Mouse (Mus musculus) CH12.LX (cell line): ENCODE measurements at regions not wholly inside any gene's neighbourhood (a gene's known extent, or its start where the extent isn't known, plus 50 kb on each side); places are given as distances from the start of the nearest gene placed in this dataset.
A peak's percentile ranks its signal among the peaks of the same experiment; 100 is the strongest.

ENCODE experiments used
- DNase-seq: peaks from one replicate; pipeline ENCODE4 v3.0.0-alpha.2; 2013; ENCODE audit errors: extremely low read depth
- H3K27ac ChIP-seq: 2 replicates; pipeline ENCODE4 v1.5.1; 2012; ENCODE audit warnings: low read depth, mild to moderate bottlenecking, control low read depth, moderate library complexity; ENCODE audit not compliant: insufficient read depth
- H3K27me3 ChIP-seq: replicated peaks from 2 replicates; pipeline ENCODE3; 2012; ENCODE audit warnings: inconsistent platforms
- H3K36me3 ChIP-seq, 2 experiments: replicated peaks in 1 of 2; 2 replicates each; pipeline versions ENCODE3 to v1.6.1; 2012; ENCODE audit warnings: inconsistent platforms in 1 of 2, low read length in 1 of 2, mild to moderate bottlenecking in 1 of 2, mixed read lengths in 1 of 2, moderate library complexity in 1 of 2; ENCODE audit not compliant: control insufficient read depth in 1 of 2, insufficient read depth in 1 of 2
- H3K4me1 ChIP-seq, 2 experiments: 2 replicates each; pipeline ENCODE4 v1.6.1; 2012; ENCODE audit warnings: inconsistent platforms in 1 of 2, moderate library complexity in 1 of 2; ENCODE audit not compliant: insufficient read depth in 2 of 2, control insufficient read depth in 1 of 2
- H3K4me2 ChIP-seq: 2 replicates; pipeline ENCODE4 v1.6.1; 2012; ENCODE audit warnings: low read depth, mild to moderate bottlenecking, control low read depth; ENCODE audit not compliant: poor library complexity, insufficient read depth, severe bottlenecking
- H3K4me3 ChIP-seq, 3 experiments: fragments of 150-350 bp in 1 of 3; sonication (generic) in 1 of 3; replicated peaks in 1 of 3; 2 replicates each; pipeline versions ENCODE3 to v1.5.1; 2011 to 2012; ENCODE audit warnings: low read depth in 2 of 3, low read length in 2 of 3, mild to moderate bottlenecking in 2 of 3, moderate library complexity in 2 of 3, control low read depth in 1 of 3, improper control_type of control experiment in 1 of 3, inconsistent platforms in 1 of 3, mixed read lengths in 1 of 3; ENCODE audit not compliant: poor library complexity in 1 of 3
- H3K79me2 ChIP-seq: replicated peaks from 2 replicates; pipeline ENCODE4 v1.6.1; 2012; ENCODE audit warnings: mild to moderate bottlenecking, moderate library complexity; ENCODE audit not compliant: control insufficient read depth, poor library complexity, insufficient read depth, severe bottlenecking; ENCODE audit errors: extremely low read depth
- H3K9ac ChIP-seq: 2 replicates; pipeline ENCODE4 v1.6.1; 2012; ENCODE audit warnings: low read depth, mild to moderate bottlenecking, control low read depth, moderate library complexity; ENCODE audit not compliant: insufficient read depth
- H3K9me3 ChIP-seq: replicated peaks from 2 replicates; pipeline ENCODE3; 2012; ENCODE audit warnings: low read length, inconsistent platforms, mixed read lengths
- BHLHE40 ChIP-seq: IDR thresholded peaks from 2 replicates; pipeline ENCODE4 v1.6.1; 2011; ENCODE audit warnings: mild to moderate bottlenecking, low read depth, low read length, improper control_type of control experiment
- CHD1 ChIP-seq: IDR thresholded peaks from 2 replicates; pipeline ENCODE4 v1.6.1; 2012; ENCODE audit warnings: low read depth, low read length, improper control_type of control experiment, inconsistent platforms
- E2F4 ChIP-seq: IDR thresholded peaks from 2 replicates; pipeline ENCODE4 v1.6.1; 2011; ENCODE audit warnings: low read depth, low read length, improper control_type of control experiment; ENCODE audit not compliant: insufficient replicate concordance
- ELF1 ChIP-seq: IDR thresholded peaks from 2 replicates; pipeline ENCODE4 v1.6.1; 2014; ENCODE audit warnings: low read depth, mild to moderate bottlenecking, inconsistent platforms, low read length, improper control_type of control experiment
- HCFC1 ChIP-seq: IDR thresholded peaks from 2 replicates; pipeline ENCODE4 v1.6.1; 2012; ENCODE audit warnings: low read depth, mild to moderate bottlenecking, inconsistent platforms, low read length, improper control_type of control experiment
- JUND ChIP-seq: conservative IDR thresholded peaks from 2 replicates; pipeline ENCODE4 v1.6.1; 2011; ENCODE audit warnings: low read depth, low read length, improper control_type of control experiment
- MAFK ChIP-seq: IDR thresholded peaks from 2 replicates; pipeline ENCODE4 v1.6.1; 2011; ENCODE audit warnings: low read length, improper control_type of control experiment; ENCODE audit not compliant: insufficient replicate concordance
- MAX ChIP-seq: IDR thresholded peaks from 2 replicates; pipeline ENCODE4 v1.6.1; 2011; ENCODE audit warnings: low read length, improper control_type of control experiment
- MAZ ChIP-seq: IDR thresholded peaks from 2 replicates; pipeline ENCODE4 v1.6.1; 2012; ENCODE audit warnings: low read depth, mild to moderate bottlenecking, inconsistent platforms, low read length, improper control_type of control experiment, moderate library complexity
- MYC ChIP-seq: IDR thresholded peaks from 2 replicates; pipeline ENCODE4 v1.6.1; 2011; ENCODE audit warnings: low read depth, mild to moderate bottlenecking, improper control_type of control experiment, low read length
- NRF1 ChIP-seq: IDR thresholded peaks from 2 replicates; pipeline ENCODE4 v1.6.1; 2014; ENCODE audit warnings: low read depth, mild to moderate bottlenecking, inconsistent platforms, low read length, improper control_type of control experiment, moderate library complexity
- PAX5 ChIP-seq: IDR thresholded peaks from 2 replicates; pipeline ENCODE4 v1.6.1; 2012; ENCODE audit warnings: low read length, inconsistent platforms, mixed read lengths
- POLR2A ChIP-seq: IDR thresholded peaks from 2 replicates; pipeline ENCODE4 v1.6.1; 2011; ENCODE audit warnings: low read depth, mild to moderate bottlenecking, improper control_type of control experiment, low read length
- RCOR1 ChIP-seq: conservative IDR thresholded peaks from 2 replicates; pipeline ENCODE4 v1.6.1; 2012; ENCODE audit warnings: low read depth, mild to moderate bottlenecking, inconsistent platforms, low read length, improper control_type of control experiment
- SIN3A ChIP-seq: IDR thresholded peaks from 2 replicates; pipeline ENCODE4 v1.6.1; 2012; ENCODE audit warnings: low read length, improper control_type of control experiment, inconsistent platforms
- SMC3 ChIP-seq: IDR thresholded peaks from 2 replicates; pipeline ENCODE4 v1.6.1; 2011; ENCODE audit warnings: low read depth, low read length, improper control_type of control experiment
- TBP ChIP-seq: conservative IDR thresholded peaks from 2 replicates; pipeline ENCODE4 v1.6.1; 2011; ENCODE audit warnings: low read depth, low read length, improper control_type of control experiment
- TCF12 ChIP-seq: IDR thresholded peaks from 2 replicates; pipeline ENCODE4 v1.6.1; 2014; ENCODE audit warnings: low read depth, mild to moderate bottlenecking, inconsistent platforms, low read length, improper control_type of control experiment
- USF1 ChIP-seq: IDR thresholded peaks from 2 replicates; pipeline ENCODE4 v1.6.1; 2014; ENCODE audit warnings: low read depth, mild to moderate bottlenecking, inconsistent platforms, low read length, improper control_type of control experiment
- USF2 ChIP-seq: conservative IDR thresholded peaks from 2 replicates; pipeline ENCODE4 v1.6.1; 2011; ENCODE audit warnings: low read depth, low read length, improper control_type of control experiment
- ZKSCAN1 ChIP-seq: IDR thresholded peaks from 2 replicates; pipeline ENCODE4 v1.6.1; 2012; ENCODE audit warnings: low read depth, inconsistent platforms, low read length, improper control_type of control experiment, borderline replicate concordance
- ZMIZ1 ChIP-seq: IDR thresholded peaks from 2 replicates; pipeline ENCODE4 v1.6.1; 2012; ENCODE audit warnings: low read depth, mild to moderate bottlenecking, inconsistent platforms, low read length, improper control_type of control experiment
- ZNF384 ChIP-seq: IDR thresholded peaks from 2 replicates; pipeline ENCODE4 v1.6.1; 2012; ENCODE audit warnings: low read depth, low read length, improper control_type of control experiment, inconsistent platforms
- dilution Hi-C: fragments of 300-500 bp; cut with MboI; formaldehyde crosslinking; loops from 2 replicates; pipeline ENCODE4 v1.14.3; 2020; ENCODE audit warnings: low sequenced_read_pairs; ENCODE audit not compliant: extremely low pct_unique_long_range_greater_than_20kb, extremely low pct_ligation_motif_present
- in situ Hi-C: fragments of 300-500 bp; cut with MboI; formaldehyde crosslinking; loops from 3 replicates; pipeline ENCODE4 v1.14.3; 2019; ENCODE audit warnings: low sequenced_read_pairs, low pct_ligation_motif_present, low pct_unique_long_range_greater_than_20kb, mixed read lengths

GRCm38 (mm10) chr11:57955476-57955875 lies 53.4 kb upstream of the Larp1 start:
- in situ Hi-C loops: loop anchor here (10.0 kb wide), 2 partner anchors 279 to 349 kb away; partner anchors contain the start of gene Zfp692

GRCm38 (mm10) chr11:57954510-57955184 lies 54.2 kb upstream of the Larp1 start:
- H3K36me3 ChIP-seq: no peaks in the 10 kb centered on the region
- DNase-seq: no peak
- no peak overlapping the region for H3K4me3 ChIP-seq
- H3K27ac ChIP-seq: peak overlapping the region; percentile 12; the same call in 1 of the 2 replicates
- dilution Hi-C loops: no loop called here
- H3K79me2 ChIP-seq: no peaks in the 10 kb centered on the region
- no peak overlapping the region for H3K9ac ChIP-seq
- in situ Hi-C loops: loop anchor here (10.0 kb wide), 2 partner anchors 280 to 350 kb away; partner anchors contain the start of gene Zfp692
- no peaks in the 10 kb centered on the region for H3K9me3 ChIP-seq
- peaks cover 24 to 83% of the 10 kb centered on the region in 2 experiments for H3K4me1 ChIP-seq
- H3K4me2 ChIP-seq: no peak overlapping the region
- no peak for TF ChIP-seq MAX
- TF ChIP-seq MYC: no peak
- TF ChIP-seq TBP: no peak
- TF ChIP-seq POLR2A: no peak
- no peak for TF ChIP-seq ZKSCAN1
- no peak for TF ChIP-seq JUND
- peak; percentile 71 for TF ChIP-seq ELF1
- TF ChIP-seq RCOR1: no peak
- 0 out of 2 replicates have a peak, but pooled peaks have one; percentile 18 for TF ChIP-seq TCF12
- TF ChIP-seq PAX5: no peak
- TF ChIP-seq USF1: no peak
- TF ChIP-seq NRF1: no peak
- TF ChIP-seq, all 38 proteins: peak for 2
- no peaks in the 10 kb centered on the region for H3K27me3 ChIP-seq

More at GRCm38 (mm10) chr11:57955476-57955875, 53.4 kb upstream of the Larp1 start:
- TF ChIP-seq MAX (no peak), BHLHE40 (no peak), HCFC1 (no peak), SIN3A (no peak), MYC (no peak), PAX5 (no peak), USF1 (no peak), ZMIZ1 (no peak), MAZ (no peak), SMC3 (no peak), NRF1 (no peak), POLR2A (no peak), MAFK (no peak), TCF12 (no peak), RCOR1 (no peak), ZNF384 (no peak), JUND (no peak), CHD1 (no peak), USF2 (no peak), E2F4 (no peak)
- TF ChIP-seq, all 38 proteins: peak for 0
- no peaks in the 10 kb centered on the region for H3K79me2 ChIP-seq
- H3K9me3 ChIP-seq: no peaks in the 10 kb centered on the region
- H3K4me3 ChIP-seq: no peak overlapping the region
- H3K27me3 ChIP-seq: no peaks in the 10 kb centered on the region
- H3K9ac ChIP-seq: no peak overlapping the region
- no peak overlapping the region for H3K27ac ChIP-seq
- no peaks in the 10 kb centered on the region for H3K36me3 ChIP-seq
- dilution Hi-C loops: no loop called here
- DNase-seq: no peak
- H3K4me2 ChIP-seq: no peak overlapping the region
- peaks cover 23 to 86% of the 10 kb centered on the region in 2 experiments for H3K4me1 ChIP-seq
